Mouse (Mus musculus) adrenal gland, postnatal 14 days (tissue): ENCODE measurements at regions not wholly inside any gene's neighbourhood (a gene's known extent, or its start where the extent isn't known, plus 50 kb on each side); places are given as distances from the start of the nearest gene placed in this dataset.
"Not testable (repeated sequence)": the region's sequence is repeated elsewhere in the genome, so short reads cannot be mapped to it uniquely, and the experiment has no call there.

Experiments
- DNase-seq: peaks from one replicate; pipeline ENCODE4 v3.0.0; 2021; ENCODE audit warnings: mixed read lengths
- microRNA-seq, 2 experiments: library from miRNA; unstranded; fragments of <30 nt; microRNA quantifications; one replicate each; pipeline ENCODE4 v1.2.0; 2021

GRCm38 (mm10) chr7:113705929-113706328 is 59.9 kb upstream of the Spon1 start:
- DNase-seq: no peak

- DNase-seq: no peak
These were observed 58.2 kb upstream of the Spon1 start for GRCm38 (mm10) chr7:113707596-113707995.

- DNase-seq: no peak
These were observed 55.1 kb upstream of the Spon1 start for GRCm38 (mm10) chr7:113710541-113711270.

GRCm38 (mm10) chr7:113711356-113711755 is 54.4 kb upstream of the Spon1 start:
- not testable (repeated sequence) for DNase-seq

Small RNA genes lying in the stretch of these regions (microRNA-seq; reads per million reads assigned to microRNA genes)
- 0 reads per million in 2 experiments for gene Gm23700
